Mouse (Mus musculus) erythroblast, embryonic 14.5 days (primary cell): Measurements from ENCODE around the gene Vps4a. TPM values are rescaled to one million over a fixed set of nuclear protein-coding genes. Genes with fewer than 3 reads are reported as not detected.
"Not testable (repeated sequence)": the region's sequence is repeated elsewhere in the genome, so short reads cannot be mapped to it uniquely, and the experiment has no call there.

Source experiments
- H3K27me3 ChIP-seq: 2 replicates; pipeline ENCODE4 v1.6.1; 2012; ENCODE audit warnings: inconsistent platforms; ENCODE audit not compliant: control insufficient read depth
- H3K36me3 ChIP-seq: 2 replicates; pipeline ENCODE4 v1.6.1; 2012; ENCODE audit warnings: mild to moderate bottlenecking, inconsistent platforms; ENCODE audit not compliant: control insufficient read depth
- H3K4me1 ChIP-seq: 2 replicates; pipeline ENCODE4 v1.6.1; 2012; ENCODE audit warnings: inconsistent platforms; ENCODE audit not compliant: control insufficient read depth
- H3K4me3 ChIP-seq: replicated peaks from 2 replicates; pipeline ENCODE3; 2012; ENCODE audit warnings: moderate library complexity, mild to moderate bottlenecking, inconsistent platforms
- H3K9me3 ChIP-seq: 2 replicates; pipeline ENCODE4 v1.6.1; 2012; ENCODE audit warnings: low read length, inconsistent platforms, mixed read lengths; ENCODE audit not compliant: control insufficient read depth
- GATA1 ChIP-seq: IDR thresholded peaks from 2 replicates; pipeline ENCODE4 v1.6.1; 2012; ENCODE audit warnings: low read length, inconsistent platforms, mixed read lengths
- TAL1 ChIP-seq: IDR thresholded peaks from 3 replicates; pipeline ENCODE4 v1.6.1; 2012; ENCODE audit warnings: low read length, inconsistent platforms, mixed read lengths
- polyA plus RNA-seq: library from polyadenylated mRNA; stranded (reverse); fragments of >175 nt; gene quantifications from 2 replicates; pipeline ENCODE4 v1.2.3, GENCODE M21; 2012

Vps4a gene
- 0.99 and 1.4 TPM in 2 replicates for polyA plus RNA-seq

DNA sequence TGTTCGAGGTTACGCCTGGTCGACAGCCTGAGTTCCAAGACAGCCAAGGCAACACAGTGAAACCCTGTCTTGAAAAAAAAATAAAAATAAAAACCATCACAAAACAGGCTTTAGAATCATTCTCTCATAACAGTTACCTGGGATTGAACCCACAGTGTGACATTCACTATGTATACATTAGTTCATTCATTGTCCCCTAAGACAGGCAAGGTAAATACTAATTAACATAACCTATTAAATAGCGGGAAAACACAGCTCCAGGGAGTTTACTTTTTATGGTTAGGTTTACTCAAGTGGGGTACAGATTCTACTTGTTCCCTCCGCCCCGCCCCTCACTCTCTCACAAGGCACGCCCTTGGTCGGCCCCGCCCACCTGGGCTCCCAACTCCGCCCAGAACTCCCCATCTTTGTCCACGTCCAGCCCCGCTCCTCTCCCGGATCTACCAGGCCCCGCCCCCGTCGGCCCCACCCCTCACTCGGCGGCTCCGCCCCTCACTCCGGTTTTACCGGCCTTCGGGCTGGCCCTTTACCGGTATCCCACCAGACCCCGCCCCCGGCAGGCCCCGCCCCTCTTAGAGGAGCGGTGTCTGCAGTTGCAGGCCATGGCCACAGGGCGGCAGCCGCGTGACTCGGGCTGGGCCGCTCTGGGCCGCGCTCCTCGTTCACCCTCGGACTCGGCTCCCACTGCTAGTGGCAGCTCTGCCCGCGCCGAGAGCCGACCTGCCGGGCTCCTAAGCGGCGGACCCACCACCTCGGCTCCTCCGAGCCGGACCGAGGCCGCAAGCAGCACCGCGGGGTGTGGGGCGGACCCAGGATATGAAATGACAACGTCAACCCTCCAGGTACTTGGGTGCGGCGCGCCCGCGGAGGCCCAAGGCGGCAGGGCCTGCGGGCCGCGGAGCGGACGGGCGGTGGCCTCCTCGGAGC is at the start of gene Vps4a:
TSS of gene Vps4a (plus strand) at position 573 of the 927 bp plus-strand sequence.
- TF ChIP-seq GATA1 (no peak), TAL1 (no peak)
- H3K4me1 ChIP-seq: peaks cover 43% of the 10 kb centered on the region
- no peaks in the 10 kb centered on the region for H3K9me3 ChIP-seq
- H3K4me3 ChIP-seq: peak within 1 kb of the TSS; percentile 99
- H3K36me3 ChIP-seq: peaks cover 13% of the 10 kb centered on the region
- H3K27me3 ChIP-seq: no peaks in the 10 kb centered on the region

DNA sequence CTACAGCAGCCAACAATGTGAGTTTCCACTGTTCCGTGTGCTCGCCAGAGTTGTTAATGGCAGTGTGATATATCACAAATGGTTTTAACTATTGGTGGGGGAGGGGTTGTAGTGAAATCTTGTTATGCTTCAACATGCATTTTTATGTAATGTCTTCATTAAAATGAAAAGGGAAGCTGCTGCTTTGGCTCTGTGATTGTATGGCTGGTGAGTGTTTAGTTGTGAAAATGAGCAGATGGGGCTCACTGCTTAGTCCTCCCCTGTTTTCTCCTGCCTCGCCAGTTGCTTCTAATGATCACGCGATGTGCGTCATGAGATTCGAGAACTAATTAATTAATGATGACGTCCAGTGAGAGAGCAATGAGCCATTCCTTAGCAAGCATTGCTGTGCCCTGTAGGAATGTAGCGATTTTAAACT is 45.6 kb upstream of the Vps4a start:
- Histone ChIP-seq H3K4me1 (no peaks in the 10 kb centered on the region), H3K4me3 (no peak overlapping the region), H3K36me3 (no peaks in the 10 kb centered on the region), H3K27me3 (no peaks in the 10 kb centered on the region), H3K9me3 (no peaks in the 10 kb centered on the region)
- TF ChIP-seq GATA1 (no peak), TAL1 (no peak)

DNA sequence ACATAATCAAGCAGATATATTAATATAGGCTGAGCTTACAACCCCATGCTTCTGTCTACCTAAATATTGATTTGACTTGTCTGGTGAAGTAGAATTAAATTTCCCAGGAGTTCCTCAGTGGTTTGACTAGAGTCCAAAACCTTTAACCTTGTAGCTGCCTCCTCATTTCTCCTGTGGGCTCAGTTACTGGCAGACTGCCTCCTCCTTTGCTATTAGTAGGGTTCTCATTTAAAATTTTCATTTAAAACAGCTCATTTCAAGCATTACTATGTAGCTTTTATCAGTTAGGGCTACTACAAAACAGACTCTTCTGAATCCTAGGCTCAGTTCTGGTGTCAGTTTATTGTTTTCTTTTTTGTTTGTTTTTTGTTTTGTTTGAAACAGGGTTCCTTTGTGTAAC is 45.1 kb upstream of the Vps4a start:
- H3K4me1 ChIP-seq: no peaks in the 10 kb centered on the region
- TF ChIP-seq TAL1 (no peak), GATA1 (no peak)
- no peaks in the 10 kb centered on the region for H3K36me3 ChIP-seq
- H3K9me3 ChIP-seq: no peaks in the 10 kb centered on the region
- H3K27me3 ChIP-seq: no peaks in the 10 kb centered on the region
- no peak overlapping the region for H3K4me3 ChIP-seq

DNA sequence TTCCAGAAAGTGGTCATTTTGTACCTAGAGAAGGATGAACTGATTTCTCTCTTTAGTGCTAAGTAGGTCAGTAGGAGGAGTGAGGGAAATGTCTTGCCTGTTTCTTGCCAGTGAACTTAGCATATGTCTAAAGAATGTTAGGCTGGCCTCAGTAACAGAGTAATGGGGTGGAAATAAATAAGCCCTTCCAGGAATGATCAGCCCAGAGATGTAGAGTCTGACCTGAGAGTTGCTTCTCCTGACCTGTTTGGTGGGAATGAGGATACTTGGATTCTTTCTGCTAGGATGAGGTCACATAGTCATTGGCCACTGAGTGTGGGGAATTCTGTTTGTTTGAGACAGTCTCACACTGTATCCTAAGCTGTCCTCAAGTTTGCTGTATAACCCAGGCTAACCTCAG is 43.5 kb upstream of the Vps4a start:
- TF ChIP-seq TAL1: no peak
- TF ChIP-seq GATA1: no peak
- H3K36me3 ChIP-seq: peaks cover 3% of the 10 kb centered on the region; the same call in 1 of the 2 replicates
- H3K4me1 ChIP-seq: no peaks in the 10 kb centered on the region
- no peak overlapping the region for H3K4me3 ChIP-seq
- no peaks in the 10 kb centered on the region for H3K9me3 ChIP-seq
- no peaks in the 10 kb centered on the region for H3K27me3 ChIP-seq

DNA sequence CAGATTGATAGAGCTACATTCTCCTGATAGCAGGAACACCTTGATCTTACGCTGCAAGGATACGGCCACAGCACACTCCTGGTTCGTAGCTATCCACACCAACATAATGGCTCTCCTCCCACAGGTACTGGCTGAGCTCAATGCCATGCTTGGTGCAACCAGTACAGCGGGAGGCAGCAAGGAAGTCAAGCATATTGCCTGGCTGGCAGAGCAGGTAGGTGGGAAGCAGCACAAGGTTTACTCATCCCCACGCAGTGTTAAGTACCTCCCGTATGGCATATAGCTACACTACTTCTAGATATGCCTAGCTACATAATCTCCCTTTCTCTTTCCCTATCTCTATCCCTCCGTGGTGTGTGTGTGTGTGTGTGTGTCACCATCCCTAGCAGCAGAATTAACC is 39.6 kb upstream of the Vps4a start:
- no peaks in the 10 kb centered on the region for H3K27me3 ChIP-seq
- no peaks in the 10 kb centered on the region for H3K4me1 ChIP-seq
- H3K36me3 ChIP-seq: peaks cover 3% of the 10 kb centered on the region; the same call in 1 of the 2 replicates
- H3K9me3 ChIP-seq: no peaks in the 10 kb centered on the region
- TF ChIP-seq GATA1 (no peak), TAL1 (no peak)
- H3K4me3 ChIP-seq: no peak overlapping the region

DNA sequence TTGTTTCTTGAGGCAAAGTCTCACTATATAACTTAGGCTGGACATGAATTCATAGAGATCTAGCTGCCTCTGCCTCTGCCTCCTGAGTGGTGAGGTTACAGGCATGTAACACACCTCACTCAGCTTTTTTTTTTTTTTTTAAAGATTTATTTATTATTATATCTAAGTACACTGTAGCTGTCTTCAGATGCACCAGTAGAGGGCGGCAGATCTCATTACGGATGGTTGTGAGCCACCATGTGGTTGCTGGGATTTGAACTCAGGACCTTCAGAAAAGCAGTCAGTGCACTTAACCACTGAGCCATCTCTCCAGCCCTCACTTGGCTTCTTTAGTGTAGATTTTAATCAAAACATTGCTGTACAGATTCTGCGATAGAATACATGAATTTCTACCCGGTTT is 34.7 kb upstream of the Vps4a start:
- not testable (repeated sequence) for H3K4me1 ChIP-seq

DNA sequence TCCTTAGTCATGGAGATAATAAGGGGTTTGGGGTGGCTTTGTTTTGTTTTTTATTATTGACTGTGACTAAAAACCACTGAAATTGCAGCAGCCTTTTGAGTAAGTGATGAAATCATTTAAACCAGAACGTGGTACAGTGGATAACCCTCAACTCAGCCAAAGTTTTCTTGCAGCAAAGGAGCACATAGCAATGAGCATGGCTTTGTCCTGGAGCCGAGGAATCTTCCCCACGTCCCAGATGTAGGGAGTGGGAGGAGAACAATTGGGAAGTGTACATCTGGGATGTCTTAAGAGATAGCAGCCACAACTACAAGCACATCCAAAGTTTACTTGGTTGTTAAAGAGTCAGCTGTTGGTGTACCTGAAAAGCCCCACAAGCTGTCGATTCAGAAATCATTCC is 33.6 kb upstream of the Vps4a start:
- no peaks in the 10 kb centered on the region for H3K9me3 ChIP-seq
- H3K27me3 ChIP-seq: no peaks in the 10 kb centered on the region
- H3K4me1 ChIP-seq: no peaks in the 10 kb centered on the region
- no peaks in the 10 kb centered on the region for H3K36me3 ChIP-seq
- no peak overlapping the region for H3K4me3 ChIP-seq
- TF ChIP-seq GATA1: no peak
- no peak for TF ChIP-seq TAL1

More for the DNA sequence above, 34.7 kb upstream of the Vps4a start:
- H3K4me3 ChIP-seq, H3K36me3 ChIP-seq, H3K9me3 ChIP-seq, H3K27me3 ChIP-seq: not testable (repeated sequence)

- no peaks in the 10 kb centered on the region for H3K27me3 ChIP-seq
- TF ChIP-seq GATA1 (no peak), TAL1 (no peak)
- H3K4me1 ChIP-seq: no peaks in the 10 kb centered on the region
- no peaks in the 10 kb centered on the region for H3K36me3 ChIP-seq
- no peak overlapping the region for H3K4me3 ChIP-seq
- H3K9me3 ChIP-seq: no peaks in the 10 kb centered on the region
Observed at GRCm38 (mm10) chr8:106999068-106999467, 32.0 kb upstream of the Vps4a start.

DNA sequence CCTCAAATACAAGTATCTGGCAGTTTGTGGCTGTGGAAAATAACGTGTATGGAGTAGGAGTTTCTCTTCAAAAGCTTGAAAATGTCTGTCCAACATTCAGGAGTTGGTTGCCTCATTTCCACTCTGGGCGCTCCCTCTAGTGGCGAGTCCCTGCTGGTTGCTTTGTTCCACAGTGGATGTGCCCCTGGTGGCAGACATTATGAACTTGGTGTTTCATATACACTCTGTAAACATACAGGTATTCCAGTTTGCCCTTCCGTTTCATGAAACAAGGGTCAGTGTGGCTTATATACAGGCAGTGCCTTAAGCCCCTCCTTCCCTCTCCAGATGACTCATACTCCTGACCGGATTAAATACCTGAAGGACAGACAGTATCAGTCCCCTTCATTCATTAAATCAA is 28.5 kb upstream of the Vps4a start:
- H3K4me3 ChIP-seq: no peak overlapping the region
- TF ChIP-seq TAL1 (no peak), GATA1 (no peak)

More for the DNA sequence above, 28.5 kb upstream of the Vps4a start:
- Histone ChIP-seq H3K36me3 (no peaks in the 10 kb centered on the region), H3K27me3 (no peaks in the 10 kb centered on the region), H3K9me3 (no peaks in the 10 kb centered on the region), H3K4me1 (no peaks in the 10 kb centered on the region)
